Mouse (Mus musculus): ENCODE results near the gene Zfp839.

DNA sequence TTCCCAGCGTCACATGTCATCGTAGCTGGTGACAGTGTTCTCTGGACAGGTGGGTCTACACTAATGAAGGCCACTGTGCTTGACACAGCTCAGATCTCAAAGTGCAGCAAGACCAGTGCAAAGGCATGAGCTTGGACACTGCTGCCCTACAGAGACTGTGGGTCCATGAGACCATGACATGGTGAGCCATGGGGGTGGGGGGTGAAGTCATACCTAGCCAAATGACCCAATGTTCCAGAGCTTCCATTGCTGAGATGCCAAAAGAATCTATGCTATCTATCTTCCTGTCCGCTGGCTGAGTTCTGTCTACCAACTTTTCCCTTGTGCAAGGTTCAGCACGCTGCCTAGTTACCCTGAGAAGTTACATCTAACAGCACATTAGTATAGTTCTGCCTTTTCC lies 21.1 kb upstream of the Zfp839 start:
- TF ChIP-seq CTCF (IDR thresholded peaks at IDR 0.05; ENCODE audit: low read depth) (no peak), EP300 (optimal IDR thresholded peaks at IDR 0.05) (no peak)
